Mouse (Mus musculus): Measurements from ENCODE around the gene Sorbs1.

- no peak for TF ChIP-seq CTCF (IDR thresholded peaks at IDR 0.05; ENCODE audit: low read depth)
- no peak for TF ChIP-seq EP300 (IDR thresholded peaks at IDR 0.05; ENCODE audit: low read depth)
These were observed 162.7 kb downstream of the Sorbs1 start for GRCm38 (mm10) chr19:40350835-40351234.

Measured in liver, embryonic 14.5 days (tissue).